Mouse (Mus musculus) cerebellum, postnatal 25 days (tissue): ENCODE data around the gene Memo1.
"Not testable (repeated sequence)": the region's sequence is repeated elsewhere in the genome, so short reads cannot be mapped to it uniquely, and the experiment has no call there.

Source experiments
- DNase-seq, 2 experiments: peaks; one replicate each; pipeline ENCODE4 v3.0.0; 2021; ENCODE audit warnings: mixed read lengths in 2 of 2

The Memo1 gene

DNA sequence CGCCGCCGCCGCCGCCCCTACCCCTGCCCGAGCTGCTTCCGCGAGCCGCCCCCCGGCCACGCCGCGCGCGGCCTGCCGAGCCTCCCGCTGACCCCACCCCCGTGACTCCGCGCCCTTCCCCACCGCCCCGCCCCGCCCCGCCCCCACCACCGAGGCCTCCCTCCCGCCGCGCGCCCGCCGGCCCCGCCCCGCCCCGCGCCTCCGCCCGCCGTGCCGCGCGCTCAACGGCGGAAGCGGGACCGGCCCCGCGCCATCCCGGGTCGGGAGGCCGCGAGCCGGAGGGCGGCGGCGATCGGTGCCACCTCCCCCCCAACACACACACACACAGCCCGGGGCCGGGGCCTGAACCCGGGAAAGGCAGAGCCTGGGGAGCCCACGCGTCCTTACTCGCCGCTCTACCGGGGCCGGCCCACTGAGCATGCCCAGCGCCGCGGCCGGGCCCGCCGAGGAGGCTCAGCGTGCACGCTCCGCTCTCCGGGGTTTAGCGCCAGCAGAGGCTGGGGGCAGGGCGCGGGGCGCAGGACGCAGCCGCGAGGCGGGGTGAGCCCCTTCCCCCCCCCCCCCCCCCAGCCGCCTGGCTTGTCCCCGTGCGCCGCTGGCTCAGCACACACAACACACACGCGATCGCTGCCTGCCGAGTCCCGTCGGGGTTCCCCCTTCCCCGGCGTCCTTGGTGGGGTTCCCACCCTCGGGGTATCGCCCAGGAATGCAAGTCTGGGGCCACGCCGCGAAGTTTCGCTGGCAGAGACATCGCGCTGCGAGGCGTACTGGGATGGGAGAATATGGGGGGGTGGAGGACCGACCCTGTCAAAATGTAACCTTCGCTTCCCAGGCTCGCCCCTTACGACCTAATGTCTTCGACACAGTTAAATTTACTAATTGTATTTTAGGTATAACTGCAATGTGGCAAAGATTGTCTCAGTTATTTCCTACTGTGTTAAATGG lies at the start of gene Memo1:
Memo1 (minus strand) TSS at position 496 of the 945 bp plus-strand sequence.
- peak in 1 of 2 experiments; percentile 84 for DNase-seq

GRCm38 (mm10) chr17:74341151-74341550 lies 45.8 kb upstream of the Memo1 start:
- DNase-seq = no peak

- peak; percentile 80 to 81 for DNase-seq
Measured at GRCm38 (mm10) chr17:74338937-74339804, 43.9 kb upstream of the Memo1 start, which contains the start of gene Spast. Gene Spast, plus strand, starts transcription at chr17:74338987.

- peak; percentile 95 to 98 for DNase-seq
Measured at GRCm38 (mm10) chr17:74338225-74338931, 43.1 kb upstream of the Memo1 start.

DNA sequence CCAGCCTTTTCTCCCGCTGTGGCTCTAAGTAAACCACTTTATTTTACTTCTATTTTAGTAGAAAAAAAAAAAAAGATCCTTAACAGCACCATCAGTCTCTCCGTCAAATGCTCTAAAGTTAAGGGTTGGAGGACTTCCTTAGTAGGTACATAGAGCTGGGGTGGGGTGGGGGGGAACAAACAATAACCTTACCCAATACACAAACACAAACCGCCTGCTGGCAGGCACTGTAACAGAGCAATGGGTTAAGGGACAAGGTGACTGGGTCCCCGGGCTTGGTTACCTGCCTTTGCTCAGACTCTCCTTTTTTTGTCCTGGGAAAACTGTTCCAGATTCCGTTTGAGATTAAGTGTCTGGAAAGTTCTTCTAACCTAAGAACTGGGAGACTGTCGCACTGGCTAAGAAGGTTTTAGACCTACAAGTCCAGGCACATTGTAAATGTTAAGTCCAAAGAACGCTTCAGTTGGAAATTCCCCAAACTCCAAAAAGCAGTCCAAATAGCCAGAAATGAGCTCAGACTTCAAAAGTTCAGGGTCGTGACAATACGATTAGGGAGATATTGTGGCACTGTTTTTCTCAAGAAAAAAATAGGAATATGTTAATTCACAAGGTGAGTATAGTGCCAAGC lies 35.8 kb upstream of the Memo1 start:
- no peak for DNase-seq

DNA sequence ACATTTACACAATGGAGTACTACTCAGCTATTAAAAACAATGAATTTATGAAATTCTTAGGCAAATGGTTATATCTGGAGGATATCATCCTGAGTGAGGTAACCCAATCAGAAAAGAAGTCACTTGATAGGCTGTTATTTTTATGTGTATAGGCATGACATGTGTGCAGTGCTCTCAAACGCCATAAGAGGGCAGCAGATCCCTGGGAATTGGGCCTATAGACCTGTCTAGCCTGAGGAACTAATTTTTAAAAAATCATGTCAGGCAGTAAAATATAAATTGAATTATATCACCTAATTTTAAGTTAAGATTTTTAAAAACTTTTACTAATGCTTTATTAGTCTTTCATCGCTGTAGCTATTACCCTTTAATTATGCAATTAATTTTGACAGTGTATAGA lies 32.8 kb upstream of the Memo1 start:
- peak; percentile 30 to 63 for DNase-seq

DNA sequence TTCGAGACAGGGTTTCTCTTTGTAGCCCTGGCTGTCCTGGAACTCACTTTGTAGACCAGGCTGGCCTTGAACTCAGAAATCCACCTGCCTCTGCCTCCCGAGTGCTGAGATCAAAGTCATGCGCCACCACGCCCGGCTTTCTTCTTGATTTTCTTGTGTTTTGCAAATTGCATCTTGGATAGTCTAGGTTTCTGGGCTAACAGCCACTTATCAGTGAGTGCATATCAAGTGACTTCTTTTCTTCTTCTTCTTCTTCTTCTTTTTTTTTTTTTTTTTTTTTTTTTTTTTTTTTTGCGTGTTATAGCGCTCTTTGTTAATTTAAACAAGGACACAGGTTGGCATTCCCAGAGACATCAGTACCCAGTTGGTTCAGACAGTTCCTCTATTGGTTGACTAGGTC lies 31.9 kb upstream of the Memo1 start:
- DNase-seq = not testable (repeated sequence)

- DNase-seq = no peak
Measured at GRCm38 (mm10) chr17:74323844-74324243, 28.5 kb upstream of the Memo1 start, which contains the start of gene Dpy30. Gene Dpy30, minus strand, starts transcription at chr17:74323944.

GRCm38 (mm10) chr17:74322400-74323054 lies 27.2 kb upstream of the Memo1 start:
- peak in 1 of 2 experiments; percentile 36 for DNase-seq

GRCm38 (mm10) chr17:74318721-74319120 lies 23.4 kb upstream of the Memo1 start:
- no peak for DNase-seq

GRCm38 (mm10) chr17:74316309-74316863 lies 21.1 kb upstream of the Memo1 start:
- peak; percentile 91 to 92 for DNase-seq

- DNase-seq = no peak
Measured at GRCm38 (mm10) chr17:74315445-74316308, 20.4 kb upstream of the Memo1 start.

DNA sequence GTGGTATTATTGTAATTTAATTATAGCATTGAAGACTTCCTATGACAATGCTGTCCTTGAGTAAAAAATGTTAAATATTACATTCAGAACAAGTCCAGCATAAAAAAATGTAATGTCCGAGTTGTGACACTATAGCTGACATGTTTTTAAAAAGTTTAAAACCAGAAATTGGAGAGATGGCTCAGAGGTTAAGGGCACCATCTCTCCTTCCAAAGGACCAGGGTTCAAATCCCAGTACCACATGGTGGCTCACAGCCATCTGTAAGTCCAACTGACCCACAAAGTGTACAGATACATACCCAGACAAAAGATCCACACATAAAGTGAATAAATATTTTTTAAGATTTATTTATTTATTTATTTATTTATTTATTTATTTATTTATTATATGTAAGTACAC lies 10.7 kb upstream of the Memo1 start:
- DNase-seq = no peak

- no peak for DNase-seq
Measured at GRCm38 (mm10) chr17:74305616-74306015, 10.3 kb upstream of the Memo1 start.

GRCm38 (mm10) chr17:74304060-74304459 lies 8.7 kb upstream of the Memo1 start:
- DNase-seq = no peak

- no peak for DNase-seq
Measured at GRCm38 (mm10) chr17:74300089-74300488, 4.8 kb upstream of the Memo1 start.

GRCm38 (mm10) chr17:74296991-74297390 lies 1.7 kb upstream of the Memo1 start:
- DNase-seq = not testable (repeated sequence)

- no peak for DNase-seq
Measured at GRCm38 (mm10) chr17:74296076-74296823, 929 bp upstream of the Memo1 start.

- peak; percentile 80 to 83 for DNase-seq
Measured at GRCm38 (mm10) chr17:74294426-74295025, 795 bp downstream of the Memo1 start.
